8 mouse cellular contexts compared by ENCODE assay signal in the genomic region with DNA sequence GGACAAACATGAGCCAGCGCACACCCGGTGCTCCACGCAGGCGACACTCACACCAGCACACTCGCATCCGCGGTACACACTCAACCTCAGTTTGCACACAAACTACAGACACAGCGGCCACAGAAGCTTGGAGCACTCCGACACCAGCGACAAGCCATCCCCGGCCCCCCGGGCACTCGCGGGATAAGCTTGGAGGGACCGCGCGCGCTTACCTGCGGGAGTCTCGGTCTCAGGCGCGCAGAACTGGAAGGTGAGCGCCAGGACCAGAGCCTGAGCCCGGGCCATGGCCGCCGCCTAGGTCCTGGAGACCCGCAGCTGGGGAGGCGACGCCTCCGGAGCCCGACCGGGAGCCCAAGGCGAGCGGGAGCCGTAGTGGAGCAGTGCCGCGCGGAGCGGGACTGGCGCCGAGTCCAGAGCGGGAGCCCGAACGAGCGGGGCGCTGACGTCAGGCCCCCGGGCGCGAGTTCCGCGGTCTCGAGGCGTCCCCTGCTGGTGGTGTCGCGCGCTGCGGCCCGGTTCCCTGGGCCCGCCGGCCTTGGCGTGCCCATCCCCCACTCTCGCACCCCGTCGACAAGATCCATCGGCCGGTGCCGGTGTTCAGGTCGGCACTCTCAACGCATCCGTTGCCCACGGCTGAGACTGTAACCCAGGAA. TPM values are rescaled to one million over a fixed set of nuclear protein-coding genes. Genes with fewer than 3 reads are reported as not detected.
DNase-seq lines count a peak whose midpoint lies in the region; ATAC-seq and TF ChIP-seq lines count a peak whose summit lies in the region.

A gene (minus strand): TSS at position 417 of the 653 bp plus-strand sequence.

- TF ChIP-seq CTCF in layer of hippocampus, adult 2 months (conservative IDR thresholded peaks at IDR 0.05): peak; percentile 100
- peak; percentile 65 for TF ChIP-seq CTCF in lung, adult 2 months (IDR thresholded peaks at IDR 0.05; ENCODE audit: insufficient read depth, low read length)

- peak within 1 kb of the TSS; percentile 75 for H3K4me3 ChIP-seq in forebrain, embryonic 16.5 days (replicated peaks; ENCODE audit: low read length)
- peak within 1 kb of the TSS; percentile 82 for H3K4me3 ChIP-seq in layer of hippocampus, adult 2 months
- H3K4me3 ChIP-seq in lung, adult 2 months (replicated peaks; ENCODE audit: extremely low read depth, low read depth, low read length): peak within 1 kb of the TSS; percentile 78

- intact Hi-C loops in heart, postnatal 25 days (cut with DNase I): loop anchor here (2.0 to 5.0 kb wide), 4 partner anchors 115 to 877 kb away; no protein-coding TSS in a partner anchor

- H3K36me3 ChIP-seq in forebrain, embryonic 16.5 days (ENCODE audit: control insufficient read depth, insufficient read depth): no peaks in the 10 kb centered on the region

- ATAC-seq in CD4-positive, CD25-positive, alpha-beta regulatory T cell, adult 4 months: peak; percentile 93
- ATAC-seq in forebrain, embryonic 16.5 days: peak; percentile 87
- peak; percentile 64 for ATAC-seq in neutrophil, adult 5-6 weeks (ENCODE audit: extremely low read depth, insufficient number of reproducible peaks, low FRiP score, poor library complexity, severe bottlenecking)

- under 1% methylated on average over 65 of the region's 72 CpGs for WGBS in forebrain, embryonic 16.5 days
- under 1% methylated on average over 70 of the region's 72 CpGs for WGBS in lung, adult 2 months

- peaks cover 31% of the 10 kb centered on the region for H3K4me1 ChIP-seq in forebrain, embryonic 16.5 days (replicated peaks; ENCODE audit: control insufficient read depth, insufficient read depth, low read length)
- H3K4me1 ChIP-seq in lung, adult 2 months (ENCODE audit: control insufficient read depth, insufficient read depth, low read length): peaks cover 6% of the 10 kb centered on the region

- DNase-seq in c-Kit-positive CD71-positive TER-119-positive erythroid progenitor cells, embryonic 14.5 days (ENCODE audit: low spot score): peak; percentile 71
- DNase-seq in heart, postnatal 25 days (ENCODE audit: low spot score): peak; percentile 76
- peak; percentile 81 to 96 for DNase-seq in layer of hippocampus, adult 2 months (ENCODE audit: low spot score in 2 of 2)
- peak; percentile 98 for DNase-seq in lung, adult 2 months
- DNase-seq in thymus, adult 18-20 months: peak; percentile 47 to 57

- no peaks in the 10 kb centered on the region for H3K9me3 ChIP-seq in forebrain, embryonic 16.5 days (ENCODE audit: control insufficient read depth, low read length)

- peak; percentile 48; the same call in 1 of the 2 replicates for TF ChIP-seq POLR2A in lung, adult 2 months (IDR thresholded peaks at IDR 0.05; ENCODE audit: borderline replicate concordance, extremely low read depth, low read depth, low read length)

- H3K4me2 ChIP-seq in forebrain, embryonic 16.5 days (ENCODE audit: low read length): peak within 1 kb of the TSS; percentile 99

- H3K27ac ChIP-seq in forebrain, embryonic 16.5 days (ENCODE audit: low read length): no peak within 1 kb of the TSS
- H3K27ac ChIP-seq in layer of hippocampus, adult 2 months: peak within 1 kb of the TSS; percentile 81

- peaks cover 13% of the 10 kb centered on the region for H3K27me3 ChIP-seq in forebrain, embryonic 16.5 days (replicated peaks; ENCODE audit: control insufficient read depth, insufficient read depth, low read length)

- H3K9ac ChIP-seq in forebrain, embryonic 16.5 days (replicated peaks; ENCODE audit: low read depth, low read length): peak within 1 kb of the TSS; percentile 79

RNA-seq across cellular contexts. Expression of the gene that starts here (rescaled TPM):
- polyA plus RNA-seq in CD4-positive, CD25-positive, alpha-beta regulatory T cell, adult 4 months (2017; shearing (Covaris generic)): not detected
- 21.5 and 29.7 TPM in 2 replicates for polyA plus RNA-seq in forebrain, embryonic 16.5 days (2015; fragmentation: Nextera tagmentation; extraction: Ambion mirVana)
- 1 to 10 TPM; 2.8 to 7.4 TPM for total RNA-seq in heart, postnatal 25 days (2021)
- 100 to 1,000 TPM; 101 to 108 TPM for total RNA-seq in layer of hippocampus, adult 2 months (2021)
- 32.4 and 44.6 TPM in 2 replicates for polyA plus RNA-seq in lung, adult 2 months (2012; rRNA removed)
- not detected in 2 replicates for total RNA-seq in neutrophil, adult 5-6 weeks (2017)

Comparison
In these comparisons a context has a peak if more than half of its experiments do, and no peak if none do; other contexts are left out.
1. RNA of the gene that starts here (total RNA-seq): 101 to 108 TPM in layer of hippocampus, adult 2 months; 2.8 to 7.4 TPM in heart, postnatal 25 days and not detected in neutrophil, adult 5-6 weeks; every median in the first group is over 10 times any median in the second.
2. RNA of the gene that starts here (polyA plus RNA-seq): 32.4 to 44.6 TPM in lung, adult 2 months and 21.5 to 29.7 TPM in forebrain, embryonic 16.5 days; not detected in CD4-positive, CD25-positive, alpha-beta regulatory T cell, adult 4 months; every median in the first group is over 10 times any median in the second.
3. Peak in ATAC-seq in CD4-positive, CD25-positive, alpha-beta regulatory T cell, adult 4 months; RNA of the gene not detected or under 1 TPM.
4. Peak in ATAC-seq in neutrophil, adult 5-6 weeks; RNA of the gene not detected or under 1 TPM.
5. Peak in every context shown above with its lines, with median percentiles within 50 percentile points of each other: ATAC-seq, DNase-seq and H3K4me3 ChIP-seq.